Mouse (Mus musculus) CH12.LX (cell line): Measurements from ENCODE around the gene Macrod2. TPM values are rescaled to one million over a fixed set of nuclear protein-coding genes. Genes with fewer than 3 reads are reported as not detected.

Source experiments
- DNase-seq: peaks from one replicate; pipeline ENCODE4 v3.0.0-alpha.2; 2013; ENCODE audit errors: extremely low read depth
- H3K27ac ChIP-seq: 2 replicates; pipeline ENCODE4 v1.5.1; 2012; ENCODE audit warnings: low read depth, mild to moderate bottlenecking, control low read depth, moderate library complexity; ENCODE audit not compliant: insufficient read depth
- H3K27me3 ChIP-seq: replicated peaks from 2 replicates; pipeline ENCODE3; 2012; ENCODE audit warnings: inconsistent platforms
- H3K36me3 ChIP-seq, 2 experiments: replicated peaks in 1 of 2; 2 replicates each; pipeline versions ENCODE3 to v1.6.1; 2012; ENCODE audit warnings: inconsistent platforms in 1 of 2, low read length in 1 of 2, mild to moderate bottlenecking in 1 of 2, mixed read lengths in 1 of 2, moderate library complexity in 1 of 2; ENCODE audit not compliant: control insufficient read depth in 1 of 2, insufficient read depth in 1 of 2
- H3K4me1 ChIP-seq, 2 experiments: 2 replicates each; pipeline ENCODE4 v1.6.1; 2012; ENCODE audit warnings: inconsistent platforms in 1 of 2, moderate library complexity in 1 of 2; ENCODE audit not compliant: insufficient read depth in 2 of 2, control insufficient read depth in 1 of 2
- H3K4me2 ChIP-seq: 2 replicates; pipeline ENCODE4 v1.6.1; 2012; ENCODE audit warnings: low read depth, mild to moderate bottlenecking, control low read depth; ENCODE audit not compliant: poor library complexity, insufficient read depth, severe bottlenecking
- H3K4me3 ChIP-seq, 3 experiments: fragments of 150-350 bp in 1 of 3; sonication (generic) in 1 of 3; replicated peaks in 1 of 3; 2 replicates each; pipeline versions ENCODE3 to v1.5.1; 2011 to 2012; ENCODE audit warnings: low read depth in 2 of 3, low read length in 2 of 3, mild to moderate bottlenecking in 2 of 3, moderate library complexity in 2 of 3, control low read depth in 1 of 3, improper control_type of control experiment in 1 of 3, inconsistent platforms in 1 of 3, mixed read lengths in 1 of 3; ENCODE audit not compliant: poor library complexity in 1 of 3
- H3K79me2 ChIP-seq: replicated peaks from 2 replicates; pipeline ENCODE4 v1.6.1; 2012; ENCODE audit warnings: mild to moderate bottlenecking, moderate library complexity; ENCODE audit not compliant: control insufficient read depth, poor library complexity, insufficient read depth, severe bottlenecking; ENCODE audit errors: extremely low read depth
- H3K9ac ChIP-seq: 2 replicates; pipeline ENCODE4 v1.6.1; 2012; ENCODE audit warnings: low read depth, mild to moderate bottlenecking, control low read depth, moderate library complexity; ENCODE audit not compliant: insufficient read depth
- H3K9me3 ChIP-seq: replicated peaks from 2 replicates; pipeline ENCODE3; 2012; ENCODE audit warnings: low read length, inconsistent platforms, mixed read lengths
- BHLHE40 ChIP-seq: IDR thresholded peaks from 2 replicates; pipeline ENCODE4 v1.6.1; 2011; ENCODE audit warnings: mild to moderate bottlenecking, low read depth, low read length, improper control_type of control experiment
- CHD1 ChIP-seq: IDR thresholded peaks from 2 replicates; pipeline ENCODE4 v1.6.1; 2012; ENCODE audit warnings: low read depth, low read length, improper control_type of control experiment, inconsistent platforms
- E2F4 ChIP-seq: IDR thresholded peaks from 2 replicates; pipeline ENCODE4 v1.6.1; 2011; ENCODE audit warnings: low read depth, low read length, improper control_type of control experiment; ENCODE audit not compliant: insufficient replicate concordance
- EP300 ChIP-seq: IDR thresholded peaks from 2 replicates; pipeline ENCODE4 v1.6.1; 2011; ENCODE audit warnings: low read length, improper control_type of control experiment
- ETS1 ChIP-seq: conservative IDR thresholded peaks from 2 replicates; pipeline ENCODE4 v1.6.1; 2012; ENCODE audit warnings: low read depth, mild to moderate bottlenecking, inconsistent platforms, low read length, improper control_type of control experiment, moderate library complexity
- GABPA ChIP-seq: IDR thresholded peaks from 2 replicates; pipeline ENCODE4 v1.6.1; 2012; ENCODE audit warnings: low read depth, low read length, improper control_type of control experiment, inconsistent platforms; ENCODE audit not compliant: insufficient replicate concordance
- HCFC1 ChIP-seq: IDR thresholded peaks from 2 replicates; pipeline ENCODE4 v1.6.1; 2012; ENCODE audit warnings: low read depth, mild to moderate bottlenecking, inconsistent platforms, low read length, improper control_type of control experiment
- JUN ChIP-seq: IDR thresholded peaks from 2 replicates; pipeline ENCODE4 v1.6.1; 2011; ENCODE audit warnings: low read depth, mild to moderate bottlenecking, low read length, improper control_type of control experiment, moderate library complexity; ENCODE audit not compliant: insufficient read depth
- JUND ChIP-seq: conservative IDR thresholded peaks from 2 replicates; pipeline ENCODE4 v1.6.1; 2011; ENCODE audit warnings: low read depth, low read length, improper control_type of control experiment
- KAT2A ChIP-seq: IDR thresholded peaks from 2 replicates; pipeline ENCODE4 v1.6.1; 2012; ENCODE audit warnings: low read length, improper control_type of control experiment, inconsistent platforms; ENCODE audit not compliant: insufficient replicate concordance
- MEF2A ChIP-seq: IDR thresholded peaks from 2 replicates; pipeline ENCODE4 v1.6.1; 2014; ENCODE audit warnings: low read depth, mild to moderate bottlenecking, inconsistent platforms, low read length, improper control_type of control experiment, borderline replicate concordance
- MYC ChIP-seq: IDR thresholded peaks from 2 replicates; pipeline ENCODE4 v1.6.1; 2011; ENCODE audit warnings: low read depth, mild to moderate bottlenecking, improper control_type of control experiment, low read length
- PAX5 ChIP-seq: IDR thresholded peaks from 2 replicates; pipeline ENCODE4 v1.6.1; 2012; ENCODE audit warnings: low read length, inconsistent platforms, mixed read lengths
- POLR2AphosphoS2 ChIP-seq: IDR thresholded peaks from 2 replicates; pipeline ENCODE4 v1.6.1; 2011; ENCODE audit warnings: low read depth, low read length, improper control_type of control experiment
- RAD21 ChIP-seq: IDR thresholded peaks from 2 replicates; pipeline ENCODE4 v1.6.1; 2011; ENCODE audit warnings: low read depth, mild to moderate bottlenecking, low read length, improper control_type of control experiment, moderate library complexity
- RCOR1 ChIP-seq: conservative IDR thresholded peaks from 2 replicates; pipeline ENCODE4 v1.6.1; 2012; ENCODE audit warnings: low read depth, mild to moderate bottlenecking, inconsistent platforms, low read length, improper control_type of control experiment
- SIN3A ChIP-seq: IDR thresholded peaks from 2 replicates; pipeline ENCODE4 v1.6.1; 2012; ENCODE audit warnings: low read length, improper control_type of control experiment, inconsistent platforms
- UBTF ChIP-seq: IDR thresholded peaks from 2 replicates; pipeline ENCODE4 v1.6.1; 2012; ENCODE audit warnings: low read depth, mild to moderate bottlenecking, inconsistent platforms, low read length, improper control_type of control experiment, moderate library complexity
- USF1 ChIP-seq: IDR thresholded peaks from 2 replicates; pipeline ENCODE4 v1.6.1; 2014; ENCODE audit warnings: low read depth, mild to moderate bottlenecking, inconsistent platforms, low read length, improper control_type of control experiment
- ZC3H11A ChIP-seq: IDR thresholded peaks from 2 replicates; pipeline ENCODE4 v1.6.1; 2012; ENCODE audit warnings: low read depth, mild to moderate bottlenecking, inconsistent platforms, low read length, improper control_type of control experiment
- ZNF384 ChIP-seq: IDR thresholded peaks from 2 replicates; pipeline ENCODE4 v1.6.1; 2012; ENCODE audit warnings: low read depth, low read length, improper control_type of control experiment, inconsistent platforms
- dilution Hi-C: fragments of 300-500 bp; cut with MboI; formaldehyde crosslinking; loops from 2 replicates; pipeline ENCODE4 v1.14.3; 2020; ENCODE audit warnings: low sequenced_read_pairs; ENCODE audit not compliant: extremely low pct_unique_long_range_greater_than_20kb, extremely low pct_ligation_motif_present
- in situ Hi-C: fragments of 300-500 bp; cut with MboI; formaldehyde crosslinking; loops from 3 replicates; pipeline ENCODE4 v1.14.3; 2019; ENCODE audit warnings: low sequenced_read_pairs, low pct_ligation_motif_present, low pct_unique_long_range_greater_than_20kb, mixed read lengths
- polyA plus RNA-seq: library from polyadenylated mRNA; unstranded; fragments of >175 nt; gene quantifications from 2 replicates; pipeline ENCODE4 v1.2.1, GENCODE M21; 2012; ENCODE audit warnings: low read depth; ENCODE audit not compliant: insufficient read length
- total RNA-seq, 2 experiments: library from RNA; depleted of rRNA; stranded (reverse); fragments of 300-350 nt in 1 of 2; fragments of >200 nt in 1 of 2; gene quantifications; 2 replicates each; pipeline ENCODE4 v1.2.3; 2012 to 2014

The Macrod2 gene
- total and polyA plus RNA-seq, 3 experiments, result not detected

GRCm38 (mm10) chr2:140690906-140691305 is 295.8 kb downstream of the Macrod2 start:
- Histone ChIP-seq H3K9me3 (peaks cover 42% of the 10 kb centered on the region), H3K4me3 (no peak overlapping the region), H3K79me2 (no peaks in the 10 kb centered on the region), H3K36me3 (no peaks in the 10 kb centered on the region), H3K27ac (no peak overlapping the region), H3K27me3 (no peaks in the 10 kb centered on the region), H3K4me1 (no peaks in the 10 kb centered on the region), H3K9ac (no peak overlapping the region), H3K4me2 (no peak overlapping the region)
- dilution Hi-C loops, result no loop called here
- no peak for DNase-seq
- in situ Hi-C loops, result no loop called here
- no peak for TF ChIP-seq JUN
- no peak for TF ChIP-seq EP300
- no peak for TF ChIP-seq GABPA
- TF ChIP-seq MYC, result no peak
- no peak for TF ChIP-seq PAX5
- TF ChIP-seq UBTF, result no peak
- TF ChIP-seq POLR2AphosphoS2, result no peak
- no peak for TF ChIP-seq SIN3A
- TF ChIP-seq USF1, result no peak
- TF ChIP-seq ZNF384, result no peak
- TF ChIP-seq JUND, result no peak
- no peak for TF ChIP-seq ZC3H11A
- TF ChIP-seq E2F4, result no peak
- no peak for TF ChIP-seq BHLHE40
- no peak for TF ChIP-seq ETS1
- no peak for TF ChIP-seq MEF2A
- no peak for TF ChIP-seq KAT2A
- no peak for TF ChIP-seq HCFC1

GRCm38 (mm10) chr2:140691403-140691802 is 296.3 kb downstream of the Macrod2 start:
- in situ Hi-C loops, result no loop called here
- H3K4me3 ChIP-seq, result no peak overlapping the region
- no peaks in the 10 kb centered on the region for H3K36me3 ChIP-seq
- no peak overlapping the region for H3K4me2 ChIP-seq
- dilution Hi-C loops, result no loop called here
- no peaks in the 10 kb centered on the region for H3K27me3 ChIP-seq
- H3K79me2 ChIP-seq, result no peaks in the 10 kb centered on the region
- no peak overlapping the region for H3K9ac ChIP-seq
- H3K4me1 ChIP-seq, result no peaks in the 10 kb centered on the region
- TF ChIP-seq ZNF384, result no peak
- TF ChIP-seq RCOR1, result no peak
- no peak for TF ChIP-seq MYC
- TF ChIP-seq ZC3H11A, result no peak
- no peak for TF ChIP-seq RAD21
- TF ChIP-seq CHD1, result no peak
- no peak overlapping the region for H3K27ac ChIP-seq
- no peak for DNase-seq
- H3K9me3 ChIP-seq, result peaks cover 39% of the 10 kb centered on the region
